Mouse (Mus musculus) embryonic facial prominence, embryonic 15.5 days (tissue): ENCODE results near the gene Cts8. TPM values are rescaled to one million over a fixed set of nuclear protein-coding genes. Genes with fewer than 3 reads are reported as not detected.

ENCODE experiments used
- ATAC-seq: fragments of 200-750 bp; cut with Nextera tagmentation; 2 replicates; pipeline ENCODE4 v1.8.0; 2017; ENCODE audit warnings: low read depth, moderate TSS enrichment; ENCODE audit not compliant: insufficient number of reproducible peaks, low FRiP score, low TSS enrichment
- H3K27ac ChIP-seq: fragments of 300-500 bp; sonication (generic); replicated peaks from 2 replicates; pipeline ENCODE4 v1.5.1; 2015; ENCODE audit warnings: mild to moderate bottlenecking, inconsistent platforms
- H3K27me3 ChIP-seq: fragments of 300-500 bp; sonication (generic); 2 replicates; pipeline ENCODE4 v1.6.1; 2015; ENCODE audit warnings: inconsistent platforms
- H3K36me3 ChIP-seq: fragments of 300-500 bp; sonication (generic); 2 replicates; pipeline ENCODE4 v1.6.1; 2015; ENCODE audit warnings: mild to moderate bottlenecking, inconsistent platforms
- H3K4me1 ChIP-seq: fragments of 300-500 bp; sonication (generic); 2 replicates; pipeline ENCODE4 v1.6.1; 2015; ENCODE audit warnings: inconsistent platforms
- H3K4me2 ChIP-seq: fragments of 300-500 bp; sonication (generic); replicated peaks from 2 replicates; pipeline ENCODE4 v1.6.1; 2015; ENCODE audit warnings: mild to moderate bottlenecking, inconsistent platforms
- H3K4me3 ChIP-seq: fragments of 300-500 bp; sonication (generic); replicated peaks from 2 replicates; pipeline ENCODE4 v1.5.1; 2015; ENCODE audit warnings: mild to moderate bottlenecking, inconsistent platforms
- H3K9ac ChIP-seq: fragments of 300-500 bp; sonication (generic); 2 replicates; pipeline ENCODE4 v1.6.1; 2015; ENCODE audit warnings: inconsistent platforms
- H3K9me3 ChIP-seq: fragments of 300-500 bp; sonication (generic); replicated peaks from 2 replicates; pipeline ENCODE4 v1.6.1; 2016; ENCODE audit warnings: inconsistent platforms
- WGBS: fragments of 180-500 bp; shearing (Covaris S2); methylation state at CpG from one replicate; pipeline ENCODE4 v1.1.7; 2015; 5-methylcytosine and 5-hydroxymethylcytosine counted together
- polyA plus RNA-seq: library from polyadenylated mRNA; unstranded; fragments of >200 nt; fragmentation: Nextera tagmentation; extraction: Ambion mirVana; gene quantifications from 2 replicates; pipeline ENCODE4 v1.2.1, GENCODE M21; 2015

The Cts8 gene
- not detected in 2 replicates for polyA plus RNA-seq

DNA sequence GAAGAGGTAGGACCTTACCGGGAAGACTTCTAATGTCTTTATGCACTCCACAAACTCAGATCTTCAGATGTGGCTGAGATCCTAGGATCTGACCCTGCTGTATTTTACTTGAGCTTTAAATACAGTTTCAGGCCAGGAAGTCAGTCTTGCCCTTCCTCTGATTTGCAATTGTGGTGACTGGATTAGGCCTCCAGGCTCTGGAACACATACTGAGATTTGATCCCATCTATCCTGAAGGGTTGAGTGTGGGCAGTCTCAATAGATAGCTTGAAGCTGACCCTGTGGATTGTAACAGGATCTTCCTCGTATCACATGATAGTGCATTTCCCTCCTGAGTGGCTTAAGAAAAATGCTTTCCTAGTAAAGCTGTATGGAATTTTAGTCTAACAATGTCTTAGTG lies at the start of gene Cts8:
Cts8 (minus strand) TSS at position 101 of the 400 bp plus-strand sequence.
- Histone ChIP-seq H3K27ac (no peak within 1 kb of the TSS), H3K9ac (no peak within 1 kb of the TSS), H3K9me3 (no peaks in the 10 kb centered on the region), H3K4me1 (no peaks in the 10 kb centered on the region), H3K36me3 (no peaks in the 10 kb centered on the region), H3K4me3 (no peak within 1 kb of the TSS), H3K27me3 (no peaks in the 10 kb centered on the region), H3K4me2 (no peak within 1 kb of the TSS)
- 81% methylated on average over 2 of the region's 2 CpGs for WGBS
- no peak for ATAC-seq

DNA sequence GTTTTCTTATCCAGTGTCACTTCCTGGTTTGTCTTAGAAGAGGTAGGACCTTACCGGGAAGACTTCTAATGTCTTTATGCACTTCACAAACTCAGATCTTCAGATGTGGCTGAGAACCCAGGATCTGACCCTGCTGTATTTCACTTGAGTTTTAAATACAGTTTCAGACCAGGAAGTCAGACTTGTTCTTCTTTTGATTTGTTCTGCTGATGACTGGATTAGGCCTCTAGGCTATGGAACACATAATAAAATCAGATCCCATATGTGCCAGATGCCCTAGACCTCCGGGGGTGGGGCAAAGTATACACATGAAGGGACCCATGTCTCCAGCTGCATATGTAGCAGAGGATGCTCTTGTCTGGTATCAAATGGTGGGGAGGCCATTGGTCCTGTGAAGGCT lies 33.6 kb upstream of the Cts8 start, which contains the start of gene Gm49398:
Gm49398 (minus strand) TSS at position 101 of the 400 bp plus-strand sequence.
- 82% methylated on average over 2 of the region's 2 CpGs for WGBS
- Histone ChIP-seq H3K27me3 (no peaks in the 10 kb centered on the region), H3K4me2 (no peak within 1 kb of the TSS), H3K36me3 (no peaks in the 10 kb centered on the region), H3K9me3 (peaks cover 5% of the 10 kb centered on the region; the same call in 1 of the 2 replicates), H3K27ac (no peak within 1 kb of the TSS), H3K4me1 (no peaks in the 10 kb centered on the region), H3K9ac (no peak within 1 kb of the TSS), H3K4me3 (no peak within 1 kb of the TSS)
- ATAC-seq, result no peak

DNA sequence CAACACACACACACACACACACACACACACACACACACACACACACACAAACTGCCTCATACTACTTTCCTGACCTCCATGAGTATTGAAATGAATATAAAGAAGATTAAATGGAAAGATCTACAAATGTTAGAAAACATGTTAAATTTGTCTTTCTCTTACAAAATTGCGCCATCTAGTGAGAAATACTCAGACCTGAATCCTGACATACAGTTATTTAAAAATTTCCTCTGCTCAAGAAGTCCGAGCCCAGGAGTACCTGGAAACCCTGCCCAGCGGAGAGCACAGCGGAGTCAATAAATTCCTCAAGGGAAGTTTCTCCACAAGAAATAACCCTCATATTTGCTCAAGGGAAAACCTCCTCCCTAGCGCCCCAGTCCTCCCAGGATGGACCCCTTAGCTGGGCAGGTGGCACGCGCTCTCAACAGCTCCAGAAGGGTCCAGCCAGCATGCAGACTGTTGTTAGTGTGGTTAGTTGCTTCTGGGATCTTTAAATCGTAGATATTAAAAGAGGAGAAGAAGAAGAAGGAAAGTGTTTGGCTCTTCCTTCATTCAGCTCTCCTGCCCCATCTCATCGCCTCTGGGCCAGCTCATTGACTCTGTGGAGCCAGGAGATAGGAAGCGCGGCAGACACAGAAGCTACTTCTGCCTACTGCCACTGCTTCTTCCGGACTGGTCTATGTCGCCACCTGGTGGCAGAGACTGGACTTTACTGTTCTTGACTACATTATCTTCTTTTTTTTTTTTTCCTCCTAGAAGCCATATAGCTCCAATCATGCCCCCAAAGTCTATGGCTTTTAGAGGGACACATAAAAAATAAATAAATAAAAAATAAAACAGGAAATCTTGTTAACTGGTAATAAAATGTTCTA lies 13.8 kb downstream of the Cts8 start:
- WGBS, result 59% methylated on average over 13 of the region's 13 CpGs

DNA sequence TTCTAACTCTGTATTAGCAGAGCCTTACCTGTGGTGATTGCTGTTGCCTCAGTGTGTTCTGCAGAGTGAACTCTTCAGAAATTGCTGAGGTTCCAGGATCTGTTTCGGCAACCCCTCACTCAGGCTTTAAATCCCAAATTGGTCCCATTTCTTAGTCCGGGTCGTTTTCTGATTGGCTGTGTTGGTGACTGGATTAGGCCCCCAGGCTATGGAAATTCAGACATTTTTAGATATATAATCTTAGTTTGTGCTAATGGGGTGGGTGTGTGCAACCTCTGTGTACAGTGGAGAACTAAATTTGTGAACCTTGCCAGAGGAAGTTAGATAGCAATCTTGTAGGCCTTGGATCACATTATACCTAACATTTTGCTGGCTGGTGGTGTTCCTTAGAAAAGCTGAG lies 51.8 kb downstream of the Cts8 start, which contains the start of gene Cts6:
Cts6 (minus strand) TSS at position 101 of the 400 bp plus-strand sequence.
- WGBS, result 79% methylated on average over 3 of the region's 3 CpGs
- ATAC-seq, result no peak
- H3K27me3 ChIP-seq, result no peaks in the 10 kb centered on the region

More for the DNA sequence above, 13.8 kb downstream of the Cts8 start:
- Histone ChIP-seq H3K9me3 (no peaks in the 10 kb centered on the region), H3K27ac (no peak overlapping the region), H3K4me3 (no peak overlapping the region), H3K27me3 (no peaks in the 10 kb centered on the region), H3K9ac (no peak overlapping the region), H3K4me1 (no peaks in the 10 kb centered on the region), H3K36me3 (no peaks in the 10 kb centered on the region), H3K4me2 (no peak overlapping the region)
- ATAC-seq, result no peak

More for the DNA sequence above, 51.8 kb downstream of the Cts8 start, which contains the start of gene Cts6:
- H3K9ac ChIP-seq, result no peak within 1 kb of the TSS
- H3K4me1 ChIP-seq, result no peaks in the 10 kb centered on the region
- H3K36me3 ChIP-seq, result no peaks in the 10 kb centered on the region
- H3K4me2 ChIP-seq, result no peak within 1 kb of the TSS
- 0 out of 2 replicates have a peak, but pooled peaks cover 5% of the 10 kb centered on the region for H3K9me3 ChIP-seq
- no peak within 1 kb of the TSS for H3K27ac ChIP-seq
- H3K4me3 ChIP-seq, result no peak within 1 kb of the TSS

Other genes with a start within 250 kb of the Cts8 start
- gene Ctsj, start 249.4 kb downstream of the Cts8 start, polyA plus RNA-seq, result not detected in 2 replicates
- gene Ctsq, start 214.7 kb downstream of the Cts8 start, polyA plus RNA-seq, result not detected in 2 replicates
- gene Ctsr, start 91.1 kb downstream of the Cts8 start, polyA plus RNA-seq, result not detected in 2 replicates
- not detected in 2 replicates for gene Cts6, start 51.9 kb downstream of the Cts8 start, polyA plus RNA-seq
- gene Gm49398, start 33.5 kb upstream of the Cts8 start, polyA plus RNA-seq, result not detected in 2 replicates
- gene Cts7, start 102.8 kb upstream of the Cts8 start, polyA plus RNA-seq, result not detected in 2 replicates